Mouse (Mus musculus): ENCODE results near the gene Peak1.

DNA sequence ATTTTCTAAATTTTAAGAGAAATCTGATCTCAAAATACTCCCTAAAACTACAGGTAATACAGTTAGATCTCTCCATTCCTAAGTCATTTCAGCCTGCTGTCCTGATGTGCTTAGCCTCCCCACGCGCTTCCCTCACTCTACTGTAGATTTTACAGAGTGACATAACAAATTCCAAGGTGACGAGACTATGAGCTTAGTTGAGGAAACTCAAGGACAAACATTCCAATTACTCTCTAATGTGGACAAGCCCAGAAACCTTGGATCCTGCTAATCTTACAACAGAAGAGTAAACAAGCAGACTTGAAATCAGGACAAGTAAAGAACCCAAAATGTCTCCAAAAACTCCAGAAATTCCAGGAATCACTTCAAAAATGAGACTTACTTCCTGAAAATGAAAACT lies 58.6 kb downstream of the Peak1 start:
- TF ChIP-seq CTCF (IDR thresholded peaks at IDR 0.05; ENCODE audit: control insufficient read depth, insufficient read depth, insufficient replicate concordance, low read depth, low read length) (no peak), POLR2A (IDR thresholded peaks at IDR 0.05; ENCODE audit: control insufficient read depth, low read depth, low read length) (no peak)

Data from testis, adult 2 months (tissue).